Mouse (Mus musculus) cerebellum, adult 2 months (tissue): ENCODE results near the gene Epha8.

Experiments
- CTCF ChIP-seq: fragments of 200-500 bp; IDR thresholded peaks from 2 replicates; pipeline ENCODE4 v1.5.1; 2011; ENCODE audit warnings: low read depth, mild to moderate bottlenecking, control low read depth, low read length, moderate library complexity, borderline replicate concordance; ENCODE audit not compliant: insufficient read depth
- POLR2A ChIP-seq: fragments of 200-500 bp; IDR thresholded peaks from 2 replicates; pipeline ENCODE4 v1.6.1; 2011; ENCODE audit warnings: low read length, control low read depth, borderline replicate concordance; ENCODE audit not compliant: insufficient read depth

GRCm38 (mm10) chr4:136895861-136896260, 60.8 kb downstream of the Epha8 start:
- TF ChIP-seq CTCF (no peak), POLR2A (no peak)
